Mouse (Mus musculus): Measurements from ENCODE around the gene Gm17374.

GRCm38 (mm10) chr2:140170127-140170802 is 18.4 kb downstream of the Gm17374 start, which contains the start of the genes Esf1 and Ndufaf5:
- TF ChIP-seq CTCF (IDR thresholded peaks at IDR 0.05; ENCODE audit: insufficient read depth, low read length): no peak
- TF ChIP-seq POLR2A (IDR thresholded peaks at IDR 0.05; ENCODE audit: borderline replicate concordance, extremely low read depth, low read depth, low read length): peak; percentile 71; the same call in 1 of the 2 replicates

All from lung, adult 2 months (tissue).